Mouse (Mus musculus): Measurements from ENCODE around the gene Slc15a5. TPM values are rescaled to one million over a fixed set of nuclear protein-coding genes. Genes with fewer than 3 reads are reported as not detected.

Gene Slc15a5
- polyA plus RNA-seq, 1 experiment, result 0.17 TPM

DNA sequence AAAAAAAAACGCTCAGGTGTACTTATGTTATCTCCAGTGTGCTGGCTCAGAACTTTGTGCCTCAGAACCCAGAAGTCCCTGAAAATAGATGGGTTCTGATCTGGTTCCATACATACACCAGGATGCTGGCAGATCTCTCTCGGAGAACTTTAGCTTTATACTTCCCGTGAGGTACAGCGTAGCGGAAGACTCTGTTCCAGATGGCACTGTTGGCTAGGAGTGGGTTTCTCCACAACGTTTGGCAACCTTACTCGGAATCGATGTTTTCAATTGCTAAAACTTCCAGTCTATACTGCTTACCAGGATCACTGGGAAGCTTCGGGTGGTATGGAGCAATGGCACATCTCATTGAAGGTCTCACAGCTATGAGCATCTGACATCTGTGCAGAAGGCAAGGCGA, 9.8 kb downstream of the Slc15a5 start:
- no peak overlapping the region for H3K4me3 ChIP-seq (ENCODE audit: insufficient read depth, low read length)
- TF ChIP-seq POLR2A (IDR thresholded peaks at IDR 0.05; ENCODE audit: extremely low read depth, insufficient read depth, low read length) (no peak), CTCF (IDR thresholded peaks at IDR 0.05; ENCODE audit: extremely low read depth, insufficient read depth, low read length) (no peak)
- H3K4me1 ChIP-seq (ENCODE audit: control insufficient read depth, insufficient read depth, low read length), result no peaks in the 10 kb centered on the region
- H3K27ac ChIP-seq (ENCODE audit: insufficient read depth, low read length), result no peak overlapping the region

- Histone ChIP-seq H3K27ac (ENCODE audit: insufficient read depth, low read length) (no peak overlapping the region), H3K4me3 (ENCODE audit: insufficient read depth, low read length) (no peak overlapping the region), H3K4me1 (ENCODE audit: control insufficient read depth, insufficient read depth, low read length) (no peaks in the 10 kb centered on the region)
- TF ChIP-seq CTCF (IDR thresholded peaks at IDR 0.05; ENCODE audit: extremely low read depth, insufficient read depth, low read length) (no peak), POLR2A (IDR thresholded peaks at IDR 0.05; ENCODE audit: extremely low read depth, insufficient read depth, low read length) (no peak)
Measured at GRCm38 (mm10) chr6:138055572-138055971, 24.1 kb downstream of the Slc15a5 start.

- TF ChIP-seq POLR2A (IDR thresholded peaks at IDR 0.05; ENCODE audit: extremely low read depth, insufficient read depth, low read length) (no peak), CTCF (IDR thresholded peaks at IDR 0.05; ENCODE audit: extremely low read depth, insufficient read depth, low read length) (no peak)
- Histone ChIP-seq H3K27ac (ENCODE audit: insufficient read depth, low read length) (no peak overlapping the region), H3K4me1 (ENCODE audit: control insufficient read depth, insufficient read depth, low read length) (no peaks in the 10 kb centered on the region), H3K4me3 (ENCODE audit: insufficient read depth, low read length) (no peak overlapping the region)
Measured at GRCm38 (mm10) chr6:138054956-138055355, 24.8 kb downstream of the Slc15a5 start.

- Histone ChIP-seq H3K4me1 (ENCODE audit: control insufficient read depth, insufficient read depth, low read length) (no peaks in the 10 kb centered on the region), H3K27ac (ENCODE audit: insufficient read depth, low read length) (no peak overlapping the region), H3K4me3 (ENCODE audit: insufficient read depth, low read length) (no peak overlapping the region)
- TF ChIP-seq CTCF (IDR thresholded peaks at IDR 0.05; ENCODE audit: extremely low read depth, insufficient read depth, low read length) (peak; percentile 35; the same call in 1 of the 2 replicates), POLR2A (IDR thresholded peaks at IDR 0.05; ENCODE audit: extremely low read depth, insufficient read depth, low read length) (no peak)
Measured at GRCm38 (mm10) chr6:138054166-138054565, 25.6 kb downstream of the Slc15a5 start.

- H3K4me1 ChIP-seq (ENCODE audit: control insufficient read depth, insufficient read depth, low read length), result no peaks in the 10 kb centered on the region
- H3K27ac ChIP-seq (ENCODE audit: insufficient read depth, low read length), result no peak overlapping the region
- no peak overlapping the region for H3K4me3 ChIP-seq (ENCODE audit: insufficient read depth, low read length)
- no peak for TF ChIP-seq POLR2A (IDR thresholded peaks at IDR 0.05; ENCODE audit: extremely low read depth, insufficient read depth, low read length)
- no peak for TF ChIP-seq CTCF (IDR thresholded peaks at IDR 0.05; ENCODE audit: extremely low read depth, insufficient read depth, low read length)
Measured at GRCm38 (mm10) chr6:138053686-138054085, 26.0 kb downstream of the Slc15a5 start.

- Histone ChIP-seq H3K27ac (ENCODE audit: insufficient read depth, low read length) (no peak overlapping the region), H3K4me3 (ENCODE audit: insufficient read depth, low read length) (no peak overlapping the region), H3K4me1 (ENCODE audit: control insufficient read depth, insufficient read depth, low read length) (no peaks in the 10 kb centered on the region)
- TF ChIP-seq CTCF (IDR thresholded peaks at IDR 0.05; ENCODE audit: extremely low read depth, insufficient read depth, low read length) (no peak), POLR2A (IDR thresholded peaks at IDR 0.05; ENCODE audit: extremely low read depth, insufficient read depth, low read length) (no peak)
Measured at GRCm38 (mm10) chr6:138045364-138045763, 34.4 kb downstream of the Slc15a5 start.

- Histone ChIP-seq H3K4me3 (ENCODE audit: insufficient read depth, low read length) (no peak overlapping the region), H3K4me1 (ENCODE audit: control insufficient read depth, insufficient read depth, low read length) (no peaks in the 10 kb centered on the region), H3K27ac (ENCODE audit: insufficient read depth, low read length) (no peak overlapping the region)
- TF ChIP-seq CTCF (IDR thresholded peaks at IDR 0.05; ENCODE audit: extremely low read depth, insufficient read depth, low read length), result no peak
Measured at GRCm38 (mm10) chr6:138042891-138043290, 36.8 kb downstream of the Slc15a5 start.

DNA sequence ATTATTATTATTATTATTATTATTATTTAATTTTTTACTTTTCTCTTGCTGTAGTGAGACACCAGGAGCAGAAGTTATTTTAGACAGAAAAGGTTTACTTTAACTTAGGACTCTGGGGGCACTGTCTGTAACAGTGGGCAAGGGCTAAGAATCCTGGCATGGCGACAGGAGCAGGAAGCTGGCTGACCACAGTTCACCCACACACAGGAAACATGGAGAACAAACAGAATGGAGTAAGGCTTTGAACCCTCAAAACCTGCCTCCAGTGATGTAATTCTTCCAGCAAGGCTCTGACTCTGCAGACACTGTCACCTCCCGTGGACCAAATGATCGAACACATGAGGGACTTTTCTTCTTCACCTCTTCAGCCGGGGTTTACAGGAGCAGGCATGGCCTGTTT, 37.9 kb downstream of the Slc15a5 start:
- Histone ChIP-seq H3K27ac (ENCODE audit: insufficient read depth, low read length) (no peak overlapping the region), H3K4me1 (ENCODE audit: control insufficient read depth, insufficient read depth, low read length) (no peaks in the 10 kb centered on the region), H3K4me3 (ENCODE audit: insufficient read depth, low read length) (no peak overlapping the region)
- TF ChIP-seq POLR2A (IDR thresholded peaks at IDR 0.05; ENCODE audit: extremely low read depth, insufficient read depth, low read length), result no peak
- no peak for TF ChIP-seq CTCF (IDR thresholded peaks at IDR 0.05; ENCODE audit: extremely low read depth, insufficient read depth, low read length)

GRCm38 (mm10) chr6:138037587-138037986, 42.1 kb downstream of the Slc15a5 start:
- Histone ChIP-seq H3K4me1 (ENCODE audit: control insufficient read depth, insufficient read depth, low read length) (no peaks in the 10 kb centered on the region), H3K4me3 (ENCODE audit: insufficient read depth, low read length) (no peak overlapping the region), H3K27ac (ENCODE audit: insufficient read depth, low read length) (no peak overlapping the region)
- TF ChIP-seq CTCF (IDR thresholded peaks at IDR 0.05; ENCODE audit: extremely low read depth, insufficient read depth, low read length) (0 out of 2 replicates have a peak, but pooled peaks have one; percentile 1), POLR2A (IDR thresholded peaks at IDR 0.05; ENCODE audit: extremely low read depth, insufficient read depth, low read length) (no peak)

- Histone ChIP-seq H3K4me3 (ENCODE audit: insufficient read depth, low read length) (no peak overlapping the region), H3K4me1 (ENCODE audit: control insufficient read depth, insufficient read depth, low read length) (no peaks in the 10 kb centered on the region), H3K27ac (ENCODE audit: insufficient read depth, low read length) (no peak overlapping the region)
- TF ChIP-seq CTCF (IDR thresholded peaks at IDR 0.05; ENCODE audit: extremely low read depth, insufficient read depth, low read length) (no peak), POLR2A (IDR thresholded peaks at IDR 0.05; ENCODE audit: extremely low read depth, insufficient read depth, low read length) (no peak)
Measured at GRCm38 (mm10) chr6:138036891-138037290, 42.8 kb downstream of the Slc15a5 start.
